Mouse (Mus musculus): ENCODE measurements around the gene Gucy2f. TPM values are rescaled to one million over a fixed set of nuclear protein-coding genes. Genes with fewer than 3 reads are reported as not detected.
"Not testable (repeated sequence)": the region's sequence is repeated elsewhere in the genome, so short reads cannot be mapped to it uniquely, and the experiment has no call there.

Gene Gucy2f
- not detected for total RNA-seq (2021)

DNA sequence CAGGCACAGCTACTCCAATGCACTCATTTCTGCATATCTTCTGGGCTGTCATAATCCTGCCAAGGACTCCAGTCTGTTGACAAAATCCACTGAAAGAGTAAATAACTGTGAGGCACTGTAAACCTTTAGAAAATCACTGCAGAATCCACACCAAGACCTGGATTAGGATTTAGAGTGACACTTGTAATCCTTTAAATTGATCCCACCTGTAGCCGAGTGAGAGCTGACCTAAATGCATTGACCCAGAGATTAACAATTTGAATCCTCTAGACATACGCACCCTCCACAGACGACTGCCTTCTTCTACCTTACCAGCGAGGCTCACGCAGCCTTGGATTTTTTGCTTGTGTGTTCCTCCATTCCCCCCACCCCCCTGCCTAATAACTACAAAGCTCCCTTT, at the start of gene Gucy2f:
Gucy2f (minus strand) TSS at position 101 of the 400 bp plus-strand sequence.
- no peak for DNase-seq

DNA sequence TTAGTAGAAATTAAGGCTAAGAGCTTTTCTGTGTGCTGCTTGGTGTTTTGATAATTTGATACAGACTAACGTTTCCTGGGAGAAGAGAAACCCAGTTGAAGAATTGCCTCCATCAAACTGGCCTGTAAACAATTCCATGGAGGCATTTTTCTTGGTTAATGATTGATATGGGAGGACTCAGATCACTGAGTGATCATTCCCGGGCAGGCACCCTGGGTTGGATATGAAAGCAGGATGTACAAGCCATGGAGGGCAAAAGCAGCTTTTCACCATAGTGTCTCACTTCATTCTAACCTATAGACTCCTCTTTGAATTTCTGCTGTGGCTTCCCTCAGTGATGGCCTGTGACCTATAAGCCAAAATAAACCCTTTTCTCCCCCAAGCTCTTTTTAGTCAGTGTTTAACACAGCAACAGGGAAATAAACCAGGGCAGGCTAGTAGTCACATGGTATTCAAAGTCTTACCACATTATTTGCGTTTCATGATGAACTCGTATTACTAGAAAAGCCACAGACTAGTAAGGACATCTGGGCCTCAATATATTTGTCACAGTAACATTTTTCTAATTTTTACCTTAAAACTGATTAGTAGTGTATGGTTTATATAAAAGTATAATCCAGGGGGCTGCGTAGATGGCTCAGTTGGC, 49.1 kb upstream of the Gucy2f start:
- DNase-seq: no peak

DNA sequence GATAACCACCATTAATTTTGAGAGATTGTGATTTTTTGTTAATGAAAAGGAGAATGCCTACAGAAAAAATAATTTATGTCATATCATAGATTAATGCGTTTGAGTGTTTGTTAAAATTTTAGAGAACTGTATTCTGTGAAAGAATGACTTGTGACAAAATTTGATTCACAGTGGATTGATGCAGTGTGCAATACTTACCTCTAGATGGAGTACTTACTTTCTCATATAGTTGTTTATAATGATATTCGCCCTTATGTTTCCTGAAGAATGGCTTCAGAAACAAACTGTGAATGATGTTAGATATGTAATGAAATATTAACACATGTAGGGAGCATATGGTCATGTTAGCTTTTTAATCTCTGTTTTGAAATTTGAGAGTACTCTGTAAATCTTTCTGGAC, 40.4 kb upstream of the Gucy2f start:
- no peak for DNase-seq

DNA sequence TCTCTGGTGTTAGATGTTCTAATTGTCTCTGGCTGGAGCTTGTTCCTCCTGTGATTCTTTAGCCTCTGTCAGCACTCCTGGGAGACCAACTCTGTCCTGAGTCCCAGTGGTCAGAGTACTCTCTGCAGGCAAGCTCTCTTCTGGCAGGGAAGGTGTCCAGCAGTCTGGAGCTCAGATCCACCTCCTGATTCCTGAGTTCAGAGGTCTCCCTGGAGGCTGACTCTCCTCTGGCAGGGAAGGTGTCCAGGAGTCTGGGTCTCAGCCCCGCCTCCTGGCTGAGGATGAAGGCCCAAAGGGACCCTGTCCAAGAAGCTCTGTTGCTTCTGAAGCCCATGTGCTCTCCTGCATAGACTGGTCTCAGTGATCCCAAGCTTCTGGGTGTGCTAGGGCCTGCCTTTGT, 39.4 kb upstream of the Gucy2f start:
- not testable (repeated sequence) for DNase-seq

DNA sequence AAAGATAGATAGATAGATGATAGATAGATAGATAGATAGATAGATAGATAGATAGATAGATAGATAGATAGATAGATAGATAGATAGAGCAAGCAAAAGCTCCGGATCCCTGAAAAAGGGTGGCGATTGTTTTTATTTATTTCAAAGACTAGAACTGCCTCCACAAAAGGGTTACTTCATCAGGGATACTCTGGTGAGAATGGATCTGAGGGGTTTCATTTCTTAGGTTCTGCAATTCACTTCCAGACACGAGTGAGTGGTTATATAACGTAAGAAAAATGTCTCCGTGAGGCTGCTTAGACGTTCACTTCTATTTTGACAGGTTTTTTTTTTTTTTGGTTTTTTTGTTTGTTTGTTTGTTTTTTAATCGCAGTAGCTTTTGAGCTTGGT, 32.0 kb upstream of the Gucy2f start:
- DNase-seq: no peak

DNA sequence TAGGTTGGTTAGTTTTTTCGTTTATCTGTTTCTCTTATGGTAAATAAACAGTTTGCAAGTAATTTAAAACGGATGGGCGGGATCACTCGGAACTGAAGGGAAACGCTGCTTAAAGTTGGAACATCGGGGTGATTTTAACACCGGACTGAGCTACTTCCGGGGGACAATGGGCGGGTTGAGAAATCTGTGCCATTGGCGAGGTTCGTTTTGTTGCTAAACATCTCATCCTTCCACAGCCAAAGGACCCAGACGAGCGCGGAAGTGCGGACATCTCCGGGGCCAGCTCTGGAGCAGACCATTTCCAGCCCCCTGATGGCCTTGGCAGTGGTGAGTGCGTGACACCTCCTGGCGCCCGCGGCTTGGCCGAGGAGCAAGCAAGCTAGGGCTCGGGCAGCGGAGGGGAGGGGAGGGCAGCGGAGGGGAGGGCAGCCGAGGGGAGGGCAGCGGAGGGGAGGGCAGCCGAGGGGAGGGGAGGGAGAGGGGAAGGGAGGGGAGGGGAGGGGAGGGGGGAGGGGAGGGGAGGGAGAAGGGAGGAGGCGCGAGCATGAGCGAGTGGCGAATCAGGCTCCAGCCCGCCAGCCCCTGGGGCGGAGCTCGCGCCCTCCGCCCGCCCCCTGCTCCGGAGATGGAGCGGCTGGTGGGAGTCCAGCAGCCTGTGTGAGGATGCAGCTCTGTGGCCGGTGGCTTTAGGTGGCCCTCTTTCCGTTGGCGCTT, 31.5 kb upstream of the Gucy2f start:
- peak; percentile 72 for DNase-seq

DNA sequence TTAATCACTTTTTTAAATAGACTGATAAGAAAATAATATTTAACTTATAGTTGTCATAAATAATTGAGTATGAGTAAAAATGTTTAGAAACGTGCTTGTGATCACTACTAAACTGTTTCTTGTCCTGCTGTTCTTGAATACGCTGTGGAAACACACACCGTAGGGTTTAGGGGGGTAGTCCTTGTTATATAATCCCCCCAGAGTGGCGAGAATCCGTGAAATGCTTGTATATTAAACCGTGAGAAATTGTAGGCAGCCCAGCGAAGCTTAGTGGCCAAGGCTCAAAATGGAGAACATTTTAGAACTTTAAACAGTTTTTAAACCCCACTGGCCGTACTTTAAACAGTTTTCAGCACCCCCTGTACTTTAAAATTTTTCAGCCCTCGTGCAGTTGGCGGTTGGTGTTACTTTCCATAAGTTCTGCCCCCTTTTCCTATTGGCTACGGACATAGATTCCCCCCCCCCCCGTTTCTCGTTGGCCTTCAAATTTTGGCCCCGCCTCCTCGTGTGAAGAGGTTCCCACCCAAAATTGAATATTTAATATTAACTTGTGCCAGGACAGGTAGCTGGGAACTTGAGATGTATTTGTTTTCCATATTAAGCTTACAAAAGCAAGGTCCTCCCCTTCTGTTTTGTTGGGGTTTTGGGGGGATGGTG, 30.8 kb upstream of the Gucy2f start:
- DNase-seq: peak; percentile 26

DNA sequence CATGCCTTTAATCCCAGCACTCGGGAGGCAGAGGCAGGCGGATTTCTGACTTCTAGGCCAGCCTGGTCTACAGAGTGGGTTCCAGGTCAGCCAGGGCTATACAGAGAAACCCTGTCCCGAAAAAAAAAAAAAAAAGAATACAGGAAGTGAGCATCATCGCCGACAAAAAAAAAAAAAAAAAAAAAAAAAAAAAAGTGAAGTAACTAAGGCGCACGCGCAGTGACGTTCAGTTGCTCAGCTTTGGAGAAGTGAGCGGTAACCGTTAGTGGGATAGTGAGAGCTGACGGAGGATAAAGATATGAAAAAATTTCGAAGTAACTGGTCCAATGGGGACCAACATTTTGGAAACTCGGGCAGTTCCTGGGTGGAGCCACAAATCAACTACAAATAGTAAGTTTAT, 29.8 kb upstream of the Gucy2f start, which contains the start of gene Nxt2:
Nxt2 (plus strand) TSS at position 229 of the 400 bp plus-strand sequence.
- DNase-seq: no peak

DNA sequence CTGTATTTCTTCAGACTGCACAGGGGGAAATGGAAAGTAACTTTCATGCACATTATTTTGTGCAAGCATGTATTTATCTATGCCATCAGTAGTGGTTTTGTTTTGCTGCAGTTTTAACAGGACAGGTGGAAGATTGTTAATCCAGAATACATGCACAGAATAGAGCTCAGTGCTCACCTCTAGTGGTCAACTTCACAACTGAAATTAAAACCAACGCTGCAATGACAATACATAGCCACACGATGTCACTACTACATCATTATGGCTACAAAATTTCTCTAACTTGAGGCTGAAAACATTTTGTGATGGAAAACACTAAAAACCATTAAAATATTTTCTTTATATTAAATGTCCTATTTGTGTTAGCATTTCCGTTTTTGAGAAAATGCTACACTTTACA, 3.6 kb upstream of the Gucy2f start:
- DNase-seq: peak; percentile 39

DNA sequence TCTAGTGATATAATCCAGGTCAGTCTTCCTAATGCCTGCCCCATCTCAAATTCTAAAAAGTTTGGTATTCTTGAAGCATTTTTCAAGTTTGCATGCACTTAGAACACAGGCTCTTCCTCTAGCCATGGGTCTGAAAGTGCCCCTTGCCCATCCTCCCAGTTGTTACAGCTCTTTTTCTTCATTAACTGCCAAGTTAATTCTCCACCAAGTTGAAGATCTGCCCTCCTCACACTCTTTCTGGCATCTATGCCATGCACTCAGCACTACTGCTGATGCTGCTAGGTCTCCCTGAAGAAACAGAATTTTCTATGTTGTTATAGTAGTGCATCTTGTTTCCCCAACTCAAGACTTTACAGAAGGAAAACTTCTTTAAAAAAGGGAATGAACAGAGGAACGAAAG, 1.2 kb downstream of the Gucy2f start:
- no peak for DNase-seq

DNA sequence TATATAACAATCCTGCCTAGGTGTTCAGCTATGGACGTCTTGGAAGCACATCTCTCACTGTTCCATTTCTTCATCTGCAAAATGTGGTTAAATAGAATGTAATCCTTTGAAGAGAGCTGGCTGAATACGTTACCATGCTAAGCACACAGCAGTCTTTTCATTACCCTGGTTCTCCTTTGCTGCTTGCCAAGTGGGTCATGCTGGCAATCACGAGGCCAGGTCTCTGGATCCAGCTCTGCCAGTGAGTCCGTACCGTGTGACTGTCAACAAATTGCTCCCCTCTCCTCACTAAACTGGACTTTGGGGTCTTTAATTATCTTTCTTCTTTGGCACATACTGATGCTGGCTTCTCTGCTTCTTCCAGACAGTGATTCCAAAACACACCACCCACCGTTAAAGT, 2.3 kb downstream of the Gucy2f start:
- no peak for DNase-seq

DNA sequence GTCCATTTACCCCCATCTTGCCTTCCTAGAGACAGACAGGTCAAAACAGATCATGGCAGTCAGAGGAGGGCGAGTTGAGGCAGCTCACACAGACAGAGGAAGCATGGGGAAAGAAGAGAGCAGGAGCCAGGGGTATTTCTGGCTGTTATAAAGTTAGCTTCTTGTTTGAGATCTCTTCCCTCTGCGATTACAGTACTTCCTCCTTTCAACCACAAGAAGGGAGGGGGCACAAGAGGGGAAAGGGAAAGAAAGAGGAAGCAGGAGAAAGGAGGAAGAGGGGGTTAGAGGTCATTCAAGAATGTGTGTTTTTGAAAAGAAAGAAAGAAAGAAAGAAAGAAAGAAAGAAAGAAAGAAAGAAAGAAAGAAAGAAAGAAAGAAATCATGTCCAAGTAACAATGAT, 6.4 kb downstream of the Gucy2f start:
- no peak for DNase-seq

DNA sequence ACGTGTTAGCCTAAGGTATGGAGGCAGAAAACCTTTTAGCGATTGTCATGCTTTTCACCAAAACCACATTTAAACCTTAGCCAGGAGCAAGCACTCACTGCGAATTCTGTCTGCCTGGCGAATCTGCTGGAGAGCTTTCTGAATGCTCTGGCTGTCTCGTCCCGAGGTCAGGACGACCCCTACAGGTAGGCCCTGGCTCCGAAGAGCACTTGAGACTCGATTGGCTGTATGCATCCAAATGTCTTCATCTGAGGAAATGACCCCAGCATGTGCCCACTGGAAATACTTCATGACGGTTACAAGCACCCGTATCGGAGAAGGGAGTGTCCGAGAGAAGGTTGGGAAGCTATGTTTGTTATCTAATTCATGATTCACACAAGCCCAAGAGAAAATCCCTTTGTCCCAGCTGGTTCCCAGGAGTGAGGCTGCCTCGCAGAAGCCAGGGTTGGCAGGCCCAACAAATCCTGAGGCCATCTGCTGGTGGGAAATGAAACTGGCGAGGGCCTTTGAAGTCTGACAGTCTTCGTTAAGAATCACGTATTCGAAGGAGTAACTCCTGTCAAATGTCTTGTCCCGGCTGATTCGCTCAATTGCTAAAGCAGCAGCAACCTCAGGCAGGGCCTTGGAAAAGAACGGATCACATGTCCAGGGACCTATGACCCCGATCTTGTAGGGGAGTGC, 7.6 kb downstream of the Gucy2f start:
- peak; percentile 43 for DNase-seq

DNA sequence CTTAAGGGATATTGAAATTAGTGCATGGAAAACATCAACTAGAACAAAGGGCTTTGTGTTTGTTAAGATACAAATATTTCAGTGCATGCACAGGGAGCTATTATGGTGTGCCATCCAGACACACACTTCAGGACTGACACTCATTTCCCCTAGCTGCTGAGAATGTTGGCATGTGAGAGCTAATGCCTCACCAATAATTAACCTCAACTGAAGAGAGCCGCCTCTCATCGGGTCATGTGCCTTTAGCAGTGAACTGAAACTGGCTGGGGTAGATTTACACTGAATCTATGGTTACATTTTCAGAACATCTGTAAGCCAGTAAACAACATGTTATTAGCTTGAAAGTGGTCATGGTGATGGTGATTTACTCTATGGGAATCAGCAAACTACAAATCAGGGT, 14.7 kb downstream of the Gucy2f start:
- DNase-seq: no peak

DNA sequence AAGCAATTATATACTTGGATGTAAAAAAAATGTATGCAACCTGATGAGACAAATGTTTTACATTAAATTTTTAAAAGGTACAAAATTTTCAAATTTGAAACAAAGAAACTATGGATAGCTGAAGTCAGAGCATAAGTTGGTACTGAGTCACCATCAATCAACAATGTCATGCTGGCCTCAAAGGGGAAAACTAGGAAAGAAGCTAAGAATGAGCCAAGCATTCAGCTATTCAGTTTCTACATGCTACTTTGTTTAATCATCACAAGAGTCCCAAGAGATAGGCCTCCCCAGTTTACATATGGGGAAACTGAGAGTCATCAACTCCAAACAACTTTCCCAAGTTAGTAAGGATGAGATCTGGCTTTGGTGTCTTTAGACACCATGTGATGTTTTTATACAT, 19.8 kb downstream of the Gucy2f start:
- DNase-seq: no peak

DNA sequence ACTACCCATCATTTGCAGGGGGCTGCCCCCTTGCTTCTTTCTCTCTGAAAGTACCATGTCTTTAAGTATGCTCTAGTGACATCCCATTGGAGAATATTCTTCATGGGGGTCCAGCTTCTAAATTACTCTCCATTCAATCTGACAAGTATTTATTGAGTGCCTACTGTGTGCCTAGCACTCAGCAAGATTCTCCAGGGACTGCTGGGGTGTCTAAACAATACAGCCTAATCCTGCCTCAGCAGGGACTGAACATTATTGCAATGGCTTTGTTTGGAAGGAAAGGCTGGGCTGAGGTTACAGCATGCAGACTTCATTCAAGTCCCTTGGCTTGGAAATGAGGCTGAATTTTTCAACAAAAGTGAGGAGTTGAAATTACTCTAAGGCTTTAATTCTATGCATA, 81.0 kb downstream of the Gucy2f start:
- DNase-seq: no peak

DNA sequence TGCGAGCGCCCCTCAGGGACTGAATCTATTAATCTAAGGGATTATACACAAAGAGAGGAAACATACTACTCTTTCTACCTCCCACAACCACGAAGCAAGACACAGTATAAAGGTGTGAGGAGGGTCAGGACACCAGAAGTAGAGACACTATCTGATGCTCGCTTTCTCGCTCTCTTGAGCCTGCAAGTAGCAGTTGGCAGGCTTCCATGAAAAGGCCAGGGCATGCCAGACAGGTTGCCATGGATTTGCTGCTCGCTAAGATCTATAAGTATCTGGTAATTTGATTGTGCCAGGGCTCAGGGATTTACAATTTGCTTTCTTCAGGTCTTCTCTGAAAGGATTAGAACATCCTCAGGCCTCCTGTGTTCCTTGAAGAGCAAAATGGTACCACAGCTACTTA, 85.5 kb downstream of the Gucy2f start:
- no peak for DNase-seq

DNA sequence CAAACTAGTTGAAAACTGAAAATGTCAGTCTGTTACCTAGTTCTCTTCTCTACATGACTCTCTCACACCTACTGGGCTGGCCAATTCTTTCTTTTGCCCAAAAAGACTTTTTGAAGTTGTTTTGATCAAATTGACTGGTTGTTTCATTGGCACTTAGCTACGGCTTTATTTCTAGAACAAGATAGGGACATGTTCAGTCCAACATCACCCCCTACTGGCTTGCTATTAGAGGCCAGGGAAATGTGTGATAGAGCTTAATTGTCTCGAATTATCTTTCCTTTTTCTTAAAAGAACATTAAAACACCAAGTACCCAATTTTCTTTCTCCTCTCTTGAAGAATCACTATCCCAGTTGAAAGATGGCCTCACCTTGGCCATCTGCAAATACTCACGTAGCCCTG, 99.8 kb downstream of the Gucy2f start:
- peak; percentile 19 for DNase-seq

DNA sequence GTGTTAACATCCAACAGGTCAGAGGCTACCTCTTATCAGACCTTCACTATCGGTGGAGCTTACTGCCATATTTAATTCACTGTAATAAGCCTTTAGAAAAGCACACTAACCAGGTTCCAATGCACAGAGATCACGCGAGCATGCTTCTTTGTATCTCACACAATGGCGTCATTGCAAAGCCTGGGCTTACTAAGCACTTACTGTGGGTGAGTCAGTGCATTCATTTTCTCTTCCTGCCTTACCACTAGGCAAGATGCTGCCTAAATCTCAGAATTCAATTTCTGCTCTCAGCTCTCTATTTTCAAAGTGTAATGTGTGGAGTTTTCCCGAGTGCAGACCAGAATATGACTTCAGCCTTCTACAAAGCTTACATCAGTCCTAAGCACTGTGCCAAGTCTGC, 101.2 kb downstream of the Gucy2f start:
- DNase-seq: no peak

DNA sequence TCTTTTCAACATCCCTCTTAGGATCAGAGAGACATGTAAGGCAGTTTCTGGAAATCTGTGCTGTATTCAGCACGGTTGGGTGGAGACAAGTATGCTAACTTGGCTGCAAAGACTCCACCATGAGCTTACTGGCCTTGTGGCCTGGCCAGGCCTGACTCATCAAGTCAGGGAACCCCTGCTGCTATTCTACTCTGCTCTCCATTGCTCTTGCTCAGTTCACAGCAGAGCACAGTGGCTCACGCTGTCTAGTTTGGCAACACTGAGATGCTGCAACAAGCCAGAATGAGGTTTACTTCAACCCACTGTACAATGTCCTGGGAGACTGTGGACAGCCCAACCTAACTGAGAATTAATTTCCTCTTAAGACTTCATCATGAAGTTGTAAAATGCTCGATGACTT, 134.1 kb downstream of the Gucy2f start:
- DNase-seq: no peak
